Mouse (Mus musculus): ENCODE data around the gene Ifna12. TPM values are rescaled to one million over a fixed set of nuclear protein-coding genes. Genes with fewer than 3 reads are reported as not detected.

Gene Ifna12
- not detected for polyA plus RNA-seq (2015; fragmentation: Illumina TruSeq; extraction: RNeasy Lipid Tissue Mini Kit (QIAGEN cat#74804); ENCODE audit: insufficient read depth, low replicate concordance)

GRCm38 (mm10) chr4:88603276-88603675 lies at the start of gene Ifna12:
TSS of gene Ifna12 (minus strand) at chr4:88603376.

DNA sequence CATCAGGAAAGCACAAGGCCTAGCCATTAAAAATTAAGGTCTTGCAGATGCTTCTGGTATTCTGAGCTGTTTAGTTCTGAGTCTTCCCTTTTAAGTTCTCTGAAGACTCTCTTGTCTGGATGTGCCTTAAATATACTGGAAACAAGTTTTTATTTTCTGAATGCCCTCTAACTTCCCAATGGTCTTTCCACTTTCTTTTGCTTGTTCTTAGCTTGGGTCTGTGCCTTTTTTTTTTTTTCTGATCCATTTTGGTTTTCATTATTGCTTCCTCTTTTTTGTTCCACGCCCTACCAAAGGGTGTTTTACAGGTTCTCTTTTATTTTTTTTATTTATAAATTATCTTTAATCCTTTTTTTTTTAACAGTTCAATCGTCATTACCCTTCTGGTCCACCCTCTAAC lies 41.2 kb upstream of the Ifna12 start, which contains the start of gene Ifna13:
Gene Ifna13, minus strand, starts transcription at position 101 of the 400 bp plus-strand sequence.

DNA sequence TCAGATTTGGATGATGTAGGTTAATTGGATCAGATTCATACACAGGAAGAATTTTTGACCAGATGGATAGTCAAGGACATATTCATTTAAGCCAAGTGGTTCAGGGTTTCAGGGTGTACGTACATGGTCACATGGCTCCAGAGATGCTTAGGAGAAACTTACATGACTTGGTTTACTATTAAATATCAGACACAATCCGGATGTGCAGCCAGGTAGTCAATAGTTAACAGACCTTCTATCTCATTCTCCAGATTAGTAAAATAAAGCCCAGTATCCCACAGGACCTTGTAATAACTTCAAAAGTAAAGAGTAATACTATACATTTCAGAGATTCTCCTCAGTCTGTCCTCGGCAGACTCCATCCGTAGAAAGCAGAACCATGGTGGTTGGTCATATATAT lies 31.1 kb upstream of the Ifna12 start, which contains the start of gene C87499:
Gene C87499, minus strand, starts transcription at position 101 of the 400 bp plus-strand sequence.

GRCm38 (mm10) chr4:88592285-88592684 lies 10.9 kb downstream of the Ifna12 start, which contains the start of gene Ifna9:
TSS of gene Ifna9 (minus strand) at chr4:88592385.

DNA sequence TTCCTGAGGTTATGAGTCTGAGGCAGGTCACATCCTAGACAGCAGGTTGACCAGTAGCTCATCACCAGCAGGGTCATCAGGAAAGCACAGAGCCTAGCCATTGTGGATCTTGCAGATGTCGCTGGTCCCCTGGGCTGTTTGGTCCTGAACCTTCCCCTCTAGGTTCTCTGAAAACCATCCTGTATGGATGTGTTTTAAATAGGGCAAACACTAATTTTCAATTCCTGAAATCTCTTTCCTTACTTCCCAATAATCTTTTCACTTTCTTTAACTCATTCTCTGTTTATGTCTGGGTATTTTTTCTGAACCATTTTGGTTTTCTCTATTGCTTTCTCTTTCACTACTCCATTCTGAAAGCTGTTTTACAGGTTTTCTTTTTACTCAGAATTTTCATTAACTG lies 31.5 kb downstream of the Ifna12 start, which contains the start of gene Ifna14:
Gene Ifna14, minus strand, starts transcription at position 101 of the 400 bp plus-strand sequence.

GRCm38 (mm10) chr4:88558145-88558544 lies 45.0 kb downstream of the Ifna12 start, which contains the start of gene Ifna15:
TSS of gene Ifna15 (minus strand) at chr4:88558245.

Other genes starting within 250 kb of the Ifna12 start
- gene Hacd4, start 164.4 kb downstream of the Ifna12 start, polyA plus RNA-seq (2015; fragmentation: Illumina TruSeq; extraction: RNeasy Lipid Tissue Mini Kit (QIAGEN cat#74804); ENCODE audit: insufficient read depth, low replicate concordance) = 10.3 TPM
- not detected for gene Ifnb1, start 80.6 kb downstream of the Ifna12 start, polyA plus RNA-seq (2015; fragmentation: Illumina TruSeq; extraction: RNeasy Lipid Tissue Mini Kit (QIAGEN cat#74804); ENCODE audit: insufficient read depth, low replicate concordance)
- gene Ifna15, start 45.1 kb downstream of the Ifna12 start, polyA plus RNA-seq (2015; fragmentation: Illumina TruSeq; extraction: RNeasy Lipid Tissue Mini Kit (QIAGEN cat#74804); ENCODE audit: insufficient read depth, low replicate concordance) = not detected
- not detected for gene Ifna14, start 31.6 kb downstream of the Ifna12 start, polyA plus RNA-seq (2015; fragmentation: Illumina TruSeq; extraction: RNeasy Lipid Tissue Mini Kit (QIAGEN cat#74804); ENCODE audit: insufficient read depth, low replicate concordance)
- not detected for gene Ifna9, start 11.0 kb downstream of the Ifna12 start, polyA plus RNA-seq (2015; fragmentation: Illumina TruSeq; extraction: RNeasy Lipid Tissue Mini Kit (QIAGEN cat#74804); ENCODE audit: insufficient read depth, low replicate concordance)
- not detected for gene C87499, start 31.0 kb upstream of the Ifna12 start, polyA plus RNA-seq (2015; fragmentation: Illumina TruSeq; extraction: RNeasy Lipid Tissue Mini Kit (QIAGEN cat#74804); ENCODE audit: insufficient read depth, low replicate concordance)
- gene Ifna13, start 41.1 kb upstream of the Ifna12 start, polyA plus RNA-seq (2015; fragmentation: Illumina TruSeq; extraction: RNeasy Lipid Tissue Mini Kit (QIAGEN cat#74804); ENCODE audit: insufficient read depth, low replicate concordance) = not detected
- gene Ifna16, start 73.5 kb upstream of the Ifna12 start, polyA plus RNA-seq (2015; fragmentation: Illumina TruSeq; extraction: RNeasy Lipid Tissue Mini Kit (QIAGEN cat#74804); ENCODE audit: insufficient read depth, low replicate concordance) = not detected
- gene Ifna2, start 80.5 kb upstream of the Ifna12 start, polyA plus RNA-seq (2015; fragmentation: Illumina TruSeq; extraction: RNeasy Lipid Tissue Mini Kit (QIAGEN cat#74804); ENCODE audit: insufficient read depth, low replicate concordance) = not detected
- not detected for gene Ifnab, start 88.0 kb upstream of the Ifna12 start, polyA plus RNA-seq (2015; fragmentation: Illumina TruSeq; extraction: RNeasy Lipid Tissue Mini Kit (QIAGEN cat#74804); ENCODE audit: insufficient read depth, low replicate concordance)
- not detected for gene Gm26566, start 118.4 kb upstream of the Ifna12 start, polyA plus RNA-seq (2015; fragmentation: Illumina TruSeq; extraction: RNeasy Lipid Tissue Mini Kit (QIAGEN cat#74804); ENCODE audit: insufficient read depth, low replicate concordance)
- 49.2 TPM for gene Klhl9, start 119.1 kb upstream of the Ifna12 start, polyA plus RNA-seq (2015; fragmentation: Illumina TruSeq; extraction: RNeasy Lipid Tissue Mini Kit (QIAGEN cat#74804); ENCODE audit: insufficient read depth, low replicate concordance)
- not detected for gene Gm13271, start 151.5 kb upstream of the Ifna12 start, polyA plus RNA-seq (2015; fragmentation: Illumina TruSeq; extraction: RNeasy Lipid Tissue Mini Kit (QIAGEN cat#74804); ENCODE audit: insufficient read depth, low replicate concordance)
- not detected for gene Gm13283, start 156.7 kb upstream of the Ifna12 start, polyA plus RNA-seq (2015; fragmentation: Illumina TruSeq; extraction: RNeasy Lipid Tissue Mini Kit (QIAGEN cat#74804); ENCODE audit: insufficient read depth, low replicate concordance)
- not detected for gene Gm13290, start 170.5 kb upstream of the Ifna12 start, polyA plus RNA-seq (2015; fragmentation: Illumina TruSeq; extraction: RNeasy Lipid Tissue Mini Kit (QIAGEN cat#74804); ENCODE audit: insufficient read depth, low replicate concordance)
- not detected for gene Gm13289, start 173.5 kb upstream of the Ifna12 start, polyA plus RNA-seq (2015; fragmentation: Illumina TruSeq; extraction: RNeasy Lipid Tissue Mini Kit (QIAGEN cat#74804); ENCODE audit: insufficient read depth, low replicate concordance)
- not detected for gene Gm13272, start 176.5 kb upstream of the Ifna12 start, polyA plus RNA-seq (2015; fragmentation: Illumina TruSeq; extraction: RNeasy Lipid Tissue Mini Kit (QIAGEN cat#74804); ENCODE audit: insufficient read depth, low replicate concordance)
- gene Ifnz, start 178.8 kb upstream of the Ifna12 start, polyA plus RNA-seq (2015; fragmentation: Illumina TruSeq; extraction: RNeasy Lipid Tissue Mini Kit (QIAGEN cat#74804); ENCODE audit: insufficient read depth, low replicate concordance) = not detected
- gene Gm13276, start 182.3 kb upstream of the Ifna12 start, polyA plus RNA-seq (2015; fragmentation: Illumina TruSeq; extraction: RNeasy Lipid Tissue Mini Kit (QIAGEN cat#74804); ENCODE audit: insufficient read depth, low replicate concordance) = not detected
- not detected for gene Gm13277, start 185.3 kb upstream of the Ifna12 start, polyA plus RNA-seq (2015; fragmentation: Illumina TruSeq; extraction: RNeasy Lipid Tissue Mini Kit (QIAGEN cat#74804); ENCODE audit: insufficient read depth, low replicate concordance)
- not detected for gene Gm13278, start 188.2 kb upstream of the Ifna12 start, polyA plus RNA-seq (2015; fragmentation: Illumina TruSeq; extraction: RNeasy Lipid Tissue Mini Kit (QIAGEN cat#74804); ENCODE audit: insufficient read depth, low replicate concordance)
- not detected for gene Gm13275, start 191.1 kb upstream of the Ifna12 start, polyA plus RNA-seq (2015; fragmentation: Illumina TruSeq; extraction: RNeasy Lipid Tissue Mini Kit (QIAGEN cat#74804); ENCODE audit: insufficient read depth, low replicate concordance)
- gene Gm13279, start 194.0 kb upstream of the Ifna12 start, polyA plus RNA-seq (2015; fragmentation: Illumina TruSeq; extraction: RNeasy Lipid Tissue Mini Kit (QIAGEN cat#74804); ENCODE audit: insufficient read depth, low replicate concordance) = not detected
- gene Gm13285, start 196.3 kb upstream of the Ifna12 start, polyA plus RNA-seq (2015; fragmentation: Illumina TruSeq; extraction: RNeasy Lipid Tissue Mini Kit (QIAGEN cat#74804); ENCODE audit: insufficient read depth, low replicate concordance) = not detected
- gene Gm13287, start 199.9 kb upstream of the Ifna12 start, polyA plus RNA-seq (2015; fragmentation: Illumina TruSeq; extraction: RNeasy Lipid Tissue Mini Kit (QIAGEN cat#74804); ENCODE audit: insufficient read depth, low replicate concordance) = not detected
- gene Gm13288, start 202.2 kb upstream of the Ifna12 start, polyA plus RNA-seq (2015; fragmentation: Illumina TruSeq; extraction: RNeasy Lipid Tissue Mini Kit (QIAGEN cat#74804); ENCODE audit: insufficient read depth, low replicate concordance) = not detected
- gene Ifna7, start 212.9 kb upstream of the Ifna12 start, polyA plus RNA-seq (2015; fragmentation: Illumina TruSeq; extraction: RNeasy Lipid Tissue Mini Kit (QIAGEN cat#74804); ENCODE audit: insufficient read depth, low replicate concordance) = not detected
- gene Ifna11, start 216.6 kb upstream of the Ifna12 start, polyA plus RNA-seq (2015; fragmentation: Illumina TruSeq; extraction: RNeasy Lipid Tissue Mini Kit (QIAGEN cat#74804); ENCODE audit: insufficient read depth, low replicate concordance) = not detected
- gene Ifna6, start 224.0 kb upstream of the Ifna12 start, polyA plus RNA-seq (2015; fragmentation: Illumina TruSeq; extraction: RNeasy Lipid Tissue Mini Kit (QIAGEN cat#74804); ENCODE audit: insufficient read depth, low replicate concordance) = not detected
- not detected for gene Ifna5, start 232.1 kb upstream of the Ifna12 start, polyA plus RNA-seq (2015; fragmentation: Illumina TruSeq; extraction: RNeasy Lipid Tissue Mini Kit (QIAGEN cat#74804); ENCODE audit: insufficient read depth, low replicate concordance)
- gene Ifna4, start 238.5 kb upstream of the Ifna12 start, polyA plus RNA-seq (2015; fragmentation: Illumina TruSeq; extraction: RNeasy Lipid Tissue Mini Kit (QIAGEN cat#74804); ENCODE audit: insufficient read depth, low replicate concordance) = not detected
- gene Ifna1, start 246.7 kb upstream of the Ifna12 start, polyA plus RNA-seq (2015; fragmentation: Illumina TruSeq; extraction: RNeasy Lipid Tissue Mini Kit (QIAGEN cat#74804); ENCODE audit: insufficient read depth, low replicate concordance) = not detected